Mouse (Mus musculus) liver, embryonic 14.5 days (tissue): ENCODE results near the gene Spata6. TPM values are rescaled to one million over a fixed set of nuclear protein-coding genes. Genes with fewer than 3 reads are reported as not detected.
A peak's percentile ranks its signal among the peaks of the same experiment; 100 is the strongest.

Experiments
- ATAC-seq: fragments of 200-750 bp; cut with Nextera tagmentation; 2 replicates; pipeline ENCODE4 v1.8.0; 2017; ENCODE audit warnings: moderate number of reproducible peaks, mild to moderate bottlenecking, moderate library complexity; ENCODE audit not compliant: insufficient read depth
- DNase-seq, 3 experiments: peaks; one replicate each; pipeline ENCODE4 v3.0.0-alpha.2; 2012 to 2013; ENCODE audit warnings: low read depth in 3 of 3, low spot score in 3 of 3
- H3K27ac ChIP-seq: fragments of 300-500 bp; sonication (generic); 2 replicates; pipeline ENCODE4 v1.5.1; 2014; ENCODE audit warnings: moderate library complexity, mild to moderate bottlenecking, control low read depth, inconsistent platforms
- H3K27me3 ChIP-seq: fragments of 300-500 bp; sonication (generic); 2 replicates; pipeline ENCODE4 v1.6.1; 2014; ENCODE audit warnings: mild to moderate bottlenecking, low read length, moderate library complexity; ENCODE audit not compliant: control insufficient read depth, insufficient read depth
- H3K36me3 ChIP-seq: fragments of 300-500 bp; sonication (generic); replicated peaks from 2 replicates; pipeline ENCODE4 v1.6.1; 2014; ENCODE audit warnings: low read depth; ENCODE audit not compliant: control insufficient read depth, insufficient read depth
- H3K4me1 ChIP-seq, 2 experiments: fragments of 200-500 bp in 1 of 2; fragments of 300-500 bp in 1 of 2; sonication (generic) in 1 of 2; replicated peaks; 2 replicates each; pipeline ENCODE4 v1.6.1; 2012 to 2014; ENCODE audit warnings: antibody characterized with exemption in 1 of 2, inconsistent platforms in 1 of 2, low read length in 1 of 2; ENCODE audit not compliant: control insufficient read depth in 2 of 2, insufficient read depth in 2 of 2
- H3K4me2 ChIP-seq: fragments of 300-500 bp; sonication (generic); 2 replicates; pipeline ENCODE4 v1.6.1; 2014; ENCODE audit warnings: low read depth, mild to moderate bottlenecking, control low read depth, moderate library complexity
- H3K4me3 ChIP-seq, 2 experiments: fragments of 200-500 bp in 1 of 2; fragments of 300-500 bp in 1 of 2; sonication (generic) in 1 of 2; 2 replicates each; pipeline ENCODE4 v1.5.1; 2012 to 2014; ENCODE audit warnings: low read depth in 2 of 2, low read length in 2 of 2, mild to moderate bottlenecking in 2 of 2, control low read depth in 1 of 2, inconsistent platforms in 1 of 2, moderate library complexity in 1 of 2; ENCODE audit not compliant: insufficient read depth in 1 of 2
- H3K9ac ChIP-seq: fragments of 300-500 bp; sonication (generic); replicated peaks from 2 replicates; pipeline ENCODE4 v1.6.1; 2014; ENCODE audit warnings: mild to moderate bottlenecking, control low read depth, moderate library complexity
- H3K9me3 ChIP-seq: fragments of 300-500 bp; sonication (generic); 2 replicates; pipeline ENCODE4 v1.6.1; 2016; ENCODE audit warnings: low read length, mixed read lengths; ENCODE audit not compliant: control insufficient read depth
- CTCF ChIP-seq: IDR thresholded peaks from 2 replicates; pipeline ENCODE4 v1.5.1; 2016; ENCODE audit warnings: antibody characterized with exemption, low read depth, control low read depth
- EP300 ChIP-seq: IDR thresholded peaks from 2 replicates; pipeline ENCODE4 v1.6.1; 2016; ENCODE audit warnings: antibody characterized with exemption, low read depth
- WGBS: fragments of 180-500 bp; shearing (Covaris S2); extraction: QIAGEN DNeasy Blood & Tissue Kit; methylation state at CpG from one replicate; pipeline ENCODE4 v1.1.7; 2014; ENCODE audit not compliant: insufficient replicate concordance; 5-methylcytosine and 5-hydroxymethylcytosine counted together
- polyA plus RNA-seq, 2 experiments: library from polyadenylated mRNA; depleted of rRNA in 1 of 2; stranded (reverse) in 1 of 2; unstranded in 1 of 2; fragments of >200 nt; fragmentation: Nextera tagmentation in 1 of 2; extraction: Ambion mirVana in 1 of 2; gene quantifications; 2 replicates each; pipeline versions ENCODE4 v1.2.1 to v1.2.3; 2012 to 2014

Gene Spata6
- polyA plus RNA-seq, 2 experiments: 1.5 to 2.7 TPM

- no peaks in the 10 kb centered on the region for H3K9me3 ChIP-seq
- peaks cover 0 to 5% of the 10 kb centered on the region in 2 experiments; a peak in 1 of 4 replicates for H3K4me1 ChIP-seq
- no peaks in the 10 kb centered on the region for H3K36me3 ChIP-seq
- no peak overlapping the region; the same call in 1 of the 2 replicates for H3K9ac ChIP-seq
- H3K27ac ChIP-seq: no peak overlapping the region
- DNase-seq (no peak), ATAC-seq (no peak)
- H3K4me2 ChIP-seq: peak overlapping the region; percentile 65
- H3K4me3 ChIP-seq: peak overlapping the region; percentile 62
- TF ChIP-seq EP300: no peak
- no peak for TF ChIP-seq CTCF
- no peaks in the 10 kb centered on the region for H3K27me3 ChIP-seq
- WGBS: 26% methylated on average over 2 of the region's 2 CpGs
These were observed 849 bp downstream of the Spata6 start for GRCm38 (mm10) chr4:111720662-111721003.

GRCm38 (mm10) chr4:111721121-111721840 lies 1.5 kb downstream of the Spata6 start:
- 24% methylated on average over 4 of the region's 4 CpGs for WGBS
- ATAC-seq (no peak), DNase-seq (peak in 1 of 3 experiments; percentile 6)
- peaks cover 0 to 5% of the 10 kb centered on the region in 2 experiments; a peak in 1 of 4 replicates for H3K4me1 ChIP-seq
- no peak for TF ChIP-seq EP300
- no peak for TF ChIP-seq CTCF
- peak overlapping the region in 1 of 2 experiments; percentile 62; a peak in 1 of 4 replicates for H3K4me3 ChIP-seq
- peak overlapping the region; percentile 65; the same call in 1 of the 2 replicates for H3K4me2 ChIP-seq
- H3K9ac ChIP-seq: no peak overlapping the region
- no peaks in the 10 kb centered on the region for H3K36me3 ChIP-seq
- H3K9me3 ChIP-seq: no peaks in the 10 kb centered on the region
- no peaks in the 10 kb centered on the region for H3K27me3 ChIP-seq
- H3K27ac ChIP-seq: no peak overlapping the region

- WGBS: 67% methylated on average over 1 of the region's 1 CpGs
- Histone ChIP-seq H3K4me1 (no peaks in the 10 kb centered on the region), H3K27me3 (no peaks in the 10 kb centered on the region), H3K36me3 (no peaks in the 10 kb centered on the region), H3K27ac (no peak overlapping the region), H3K9ac (no peak overlapping the region), H3K4me3 (no peak overlapping the region), H3K4me2 (no peak overlapping the region), H3K9me3 (no peaks in the 10 kb centered on the region)
- ATAC-seq (no peak), DNase-seq (no peak)
- TF ChIP-seq EP300: no peak
- TF ChIP-seq CTCF: no peak
These were observed 17.8 kb downstream of the Spata6 start for GRCm38 (mm10) chr4:111737551-111737950.

GRCm38 (mm10) chr4:111780533-111780932 lies 60.7 kb downstream of the Spata6 start:
- no peaks in the 10 kb centered on the region for H3K9me3 ChIP-seq
- TF ChIP-seq CTCF: no peak
- TF ChIP-seq EP300: no peak
- H3K4me2 ChIP-seq: no peak overlapping the region
- H3K27ac ChIP-seq: no peak overlapping the region
- no peaks in the 10 kb centered on the region for H3K27me3 ChIP-seq
- H3K9ac ChIP-seq: no peak overlapping the region
- no peak for ATAC-seq
- no peaks in the 10 kb centered on the region for H3K4me1 ChIP-seq
- H3K36me3 ChIP-seq: no peaks in the 10 kb centered on the region
- H3K4me3 ChIP-seq: no peak overlapping the region
- DNase-seq: no peak
- WGBS: 68% methylated on average over 4 of the region's 4 CpGs

- Histone ChIP-seq H3K4me3 (no peak overlapping the region), H3K9ac (no peak overlapping the region), H3K4me2 (no peak overlapping the region), H3K4me1 (no peaks in the 10 kb centered on the region), H3K9me3 (no peaks in the 10 kb centered on the region), H3K36me3 (no peaks in the 10 kb centered on the region), H3K27ac (no peak overlapping the region), H3K27me3 (no peaks in the 10 kb centered on the region)
- ATAC-seq (peak; percentile 69), DNase-seq (peak in 1 of 3 experiments; percentile 4)
- TF ChIP-seq EP300: no peak; the same call in 1 of the 2 replicates
- no peak for TF ChIP-seq CTCF
- WGBS: 38% methylated on average over 3 of the region's 3 CpGs
These were observed 80.1 kb downstream of the Spata6 start for GRCm38 (mm10) chr4:111799892-111800291.
